Mouse (Mus musculus) intestine, embryonic 15.5 days (tissue): ENCODE measurements around the gene Atg13. TPM values are rescaled to one million over a fixed set of nuclear protein-coding genes. Genes with fewer than 3 reads are reported as not detected.

Experiments used
- ATAC-seq: fragments of 200-750 bp; cut with Nextera tagmentation; 2 replicates; pipeline ENCODE4 v1.8.0; 2017; ENCODE audit warnings: moderate TSS enrichment, moderate library complexity
- H3K27ac ChIP-seq: fragments of 300-500 bp; sonication (generic); 2 replicates; pipeline ENCODE4 v1.5.1; 2015; ENCODE audit warnings: mild to moderate bottlenecking, inconsistent platforms
- H3K27me3 ChIP-seq: fragments of 300-500 bp; sonication (generic); replicated peaks from 2 replicates; pipeline ENCODE4 v1.6.1; 2015; ENCODE audit warnings: inconsistent platforms
- H3K36me3 ChIP-seq: fragments of 300-500 bp; sonication (generic); 2 replicates; pipeline ENCODE4 v1.6.1; 2015; ENCODE audit warnings: inconsistent platforms
- H3K4me1 ChIP-seq: fragments of 300-500 bp; sonication (generic); replicated peaks from 2 replicates; pipeline ENCODE4 v1.6.1; 2015; ENCODE audit warnings: inconsistent platforms
- H3K4me2 ChIP-seq: fragments of 300-500 bp; sonication (generic); replicated peaks from 2 replicates; pipeline ENCODE4 v1.6.1; 2015; ENCODE audit warnings: mild to moderate bottlenecking, inconsistent platforms
- H3K4me3 ChIP-seq: fragments of 300-500 bp; sonication (generic); replicated peaks from 2 replicates; pipeline ENCODE4 v1.5.1; 2015; ENCODE audit warnings: inconsistent platforms
- H3K9ac ChIP-seq: fragments of 300-500 bp; sonication (generic); 2 replicates; pipeline ENCODE4 v1.6.1; 2015; ENCODE audit warnings: inconsistent platforms
- H3K9me3 ChIP-seq: fragments of 300-500 bp; sonication (generic); 2 replicates; pipeline ENCODE4 v1.6.1; 2016; ENCODE audit warnings: inconsistent platforms
- WGBS: fragments of 180-500 bp; shearing (Covaris S2); methylation state at CpG from one replicate; pipeline ENCODE4 v1.1.7; 2015; 5-methylcytosine and 5-hydroxymethylcytosine counted together
- polyA plus RNA-seq: library from polyadenylated mRNA; unstranded; fragments of >200 nt; fragmentation: Nextera tagmentation; extraction: Ambion mirVana; gene quantifications from 2 replicates; pipeline ENCODE4 v1.2.1, GENCODE M21; 2015

Gene Atg13
- polyA plus RNA-seq, 1 experiment from 2014 or later = 20.4 TPM

- peaks cover 18% of the 10 kb centered on the region; the same call in 1 of the 2 replicates for H3K4me1 ChIP-seq
- H3K4me3 ChIP-seq = no peak overlapping the region
- H3K27ac ChIP-seq = 0 out of 2 replicates have a peak overlapping the region, but pooled peaks have one; percentile 64
- no peak for ATAC-seq
- 57% methylated on average over 6 of the region's 6 CpGs for WGBS
- H3K27me3 ChIP-seq = no peaks in the 10 kb centered on the region
- H3K9ac ChIP-seq = no peak overlapping the region
- no peaks in the 10 kb centered on the region for H3K9me3 ChIP-seq
- no peak overlapping the region for H3K4me2 ChIP-seq
- peaks cover 44% of the 10 kb centered on the region; the same call in 1 of the 2 replicates for H3K36me3 ChIP-seq
Observed at GRCm38 (mm10) chr2:91655827-91656226, 54.5 kb downstream of the Atg13 start.

DNA sequence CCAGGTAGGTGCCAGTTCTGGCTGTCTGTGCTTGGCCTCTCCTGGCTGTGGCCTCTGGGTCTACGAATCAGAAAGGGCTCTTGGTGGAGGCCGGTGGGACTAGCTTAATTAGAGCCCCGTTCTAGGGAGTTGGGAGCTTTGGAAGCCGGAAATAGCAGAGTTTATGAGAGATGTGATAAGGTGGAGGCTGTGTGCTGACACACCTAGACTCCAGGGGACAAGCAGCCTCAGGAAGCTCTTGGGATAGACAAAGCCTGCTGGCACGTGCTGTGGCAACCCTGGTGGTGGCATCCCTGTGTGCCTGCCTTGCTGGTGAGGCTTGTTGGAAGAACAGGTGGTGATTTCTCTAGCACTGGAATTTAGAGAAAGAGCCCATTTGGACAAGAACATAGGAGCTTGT is 55.0 kb downstream of the Atg13 start:
- peak overlapping the region; percentile 18 for H3K4me2 ChIP-seq
- H3K9me3 ChIP-seq = no peaks in the 10 kb centered on the region
- H3K4me3 ChIP-seq = no peak overlapping the region
- WGBS = 72% methylated on average over 5 of the region's 5 CpGs
- peak; percentile 77 for ATAC-seq
- peaks cover 44% of the 10 kb centered on the region; the same call in 1 of the 2 replicates for H3K36me3 ChIP-seq
- H3K27me3 ChIP-seq = no peaks in the 10 kb centered on the region
- peaks cover 18% of the 10 kb centered on the region; the same call in 1 of the 2 replicates for H3K4me1 ChIP-seq
- peak overlapping the region; percentile 64 for H3K27ac ChIP-seq
- peak overlapping the region; percentile 5; the same call in 1 of the 2 replicates for H3K9ac ChIP-seq

DNA sequence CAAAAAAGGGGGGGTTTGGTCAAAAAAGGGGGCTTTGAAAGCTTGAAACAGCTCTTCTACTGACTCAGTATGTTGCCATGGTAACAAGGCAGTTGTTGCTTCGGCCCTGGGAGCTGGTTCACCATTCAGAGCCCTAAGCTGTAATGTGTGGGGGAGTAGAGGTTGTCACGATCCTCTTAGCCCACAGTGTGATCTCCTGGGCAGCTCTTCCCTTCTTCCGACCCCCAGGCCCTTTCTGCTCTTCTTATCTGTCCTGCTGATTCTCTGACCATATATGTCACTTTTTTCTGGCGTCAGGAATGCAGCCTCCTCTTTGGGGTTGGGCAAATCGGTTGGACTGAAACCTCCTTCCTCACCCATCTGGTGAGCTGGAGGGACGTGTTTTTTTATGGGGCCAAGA is 57.5 kb downstream of the Atg13 start:
- H3K4me2 ChIP-seq = no peak overlapping the region
- no peak overlapping the region for H3K27ac ChIP-seq
- WGBS = 52% methylated on average over 6 of the region's 6 CpGs

DNA sequence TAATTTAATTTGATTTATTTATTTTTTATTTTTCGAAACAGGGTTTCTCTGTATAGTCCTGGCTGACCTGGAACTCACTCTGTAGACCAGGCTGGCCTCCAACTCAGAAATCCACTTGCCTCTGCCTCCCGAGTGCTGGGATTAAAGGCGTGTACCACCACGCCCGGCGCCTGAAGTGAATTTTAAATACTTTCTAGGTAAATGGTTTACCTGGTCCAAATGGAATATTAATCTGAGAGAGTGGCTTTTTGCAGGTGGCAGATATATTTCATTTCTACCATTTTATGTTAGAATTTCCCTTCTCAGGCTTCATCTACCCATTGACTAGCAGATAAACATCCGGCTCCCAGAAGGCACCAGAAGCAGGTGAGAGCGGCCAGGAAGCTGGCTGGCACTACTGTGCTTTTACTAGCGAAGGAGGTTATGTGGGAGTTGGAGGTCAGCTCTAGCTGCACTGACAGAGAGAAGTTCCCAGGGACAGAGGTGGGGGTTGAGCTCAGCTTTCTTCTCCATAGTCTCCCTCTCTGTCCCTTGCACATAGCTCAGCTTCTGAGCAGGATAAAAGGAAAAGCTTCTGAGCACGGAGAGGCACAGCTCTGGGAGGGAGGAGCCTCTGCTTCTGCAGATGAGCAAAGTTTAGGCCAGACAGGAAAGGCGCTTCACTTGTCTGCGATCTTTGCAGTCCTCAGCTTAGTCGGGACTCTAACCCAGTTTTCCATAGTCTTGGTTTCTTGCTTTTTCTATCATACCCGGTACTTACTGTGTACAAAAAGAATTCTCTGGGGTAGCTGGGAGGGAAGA is 58.7 kb downstream of the Atg13 start:
- Histone ChIP-seq H3K27me3 (no peaks in the 10 kb centered on the region), H3K27ac (no peak overlapping the region), H3K9ac (peak overlapping the region; percentile 13; the same call in 1 of the 2 replicates), H3K4me2 (peak overlapping the region; percentile 56), H3K4me1 (peaks cover 21% of the 10 kb centered on the region; the same call in 1 of the 2 replicates), H3K4me3 (0 out of 2 replicates have a peak overlapping the region, but pooled peaks have one; percentile 10), H3K36me3 (peaks cover 31% of the 10 kb centered on the region), H3K9me3 (no peaks in the 10 kb centered on the region)
- 80% methylated on average over 14 of the region's 14 CpGs for WGBS
- ATAC-seq = no peak

More for the DNA sequence above, 57.5 kb downstream of the Atg13 start:
- Histone ChIP-seq H3K9me3 (no peaks in the 10 kb centered on the region), H3K4me1 (peaks cover 21% of the 10 kb centered on the region; the same call in 1 of the 2 replicates), H3K9ac (no peak overlapping the region), H3K36me3 (peaks cover 27% of the 10 kb centered on the region; the same call in 1 of the 2 replicates), H3K27me3 (no peaks in the 10 kb centered on the region), H3K4me3 (no peak overlapping the region)
- ATAC-seq = no peak

GRCm38 (mm10) chr2:91650360-91650995 is 59.9 kb downstream of the Atg13 start:
- Histone ChIP-seq H3K27ac (peak overlapping the region; percentile 85), H3K4me3 (peak overlapping the region; percentile 90), H3K36me3 (peaks cover 40% of the 10 kb centered on the region), H3K4me2 (peak overlapping the region; percentile 56), H3K9me3 (no peaks in the 10 kb centered on the region), H3K4me1 (peaks cover 18% of the 10 kb centered on the region; the same call in 1 of the 2 replicates), H3K9ac (peak overlapping the region; percentile 76), H3K27me3 (no peaks in the 10 kb centered on the region)
- whole genome bisulfite sequencing = 9% methylated on average over 16 of the region's 16 CpGs
- ATAC-seq = peak; percentile 64

GRCm38 (mm10) chr2:91649553-91650359 is 60.6 kb downstream of the Atg13 start, which contains the start of the genes Zfp408 and Arhgap1:
Gene Zfp408 (minus strand): TSS chr2:91649791.
Gene Arhgap1 (plus strand): TSS chr2:91649860.
- ATAC-seq = peak; percentile 96
- H3K4me2 ChIP-seq = peak within 1 kb of the TSS; percentile 94
- peaks cover 41% of the 10 kb centered on the region for H3K36me3 ChIP-seq
- H3K4me1 ChIP-seq = peaks cover 16% of the 10 kb centered on the region; the same call in 1 of the 2 replicates
- no peaks in the 10 kb centered on the region for H3K9me3 ChIP-seq
- H3K4me3 ChIP-seq = peak within 1 kb of the TSS; percentile 90
- peak within 1 kb of the TSS; percentile 90 for H3K9ac ChIP-seq
- under 1% methylated on average over 44 of the region's 44 CpGs for WGBS
- H3K27me3 ChIP-seq = no peaks in the 10 kb centered on the region
- H3K27ac ChIP-seq = peak within 1 kb of the TSS; percentile 87

DNA sequence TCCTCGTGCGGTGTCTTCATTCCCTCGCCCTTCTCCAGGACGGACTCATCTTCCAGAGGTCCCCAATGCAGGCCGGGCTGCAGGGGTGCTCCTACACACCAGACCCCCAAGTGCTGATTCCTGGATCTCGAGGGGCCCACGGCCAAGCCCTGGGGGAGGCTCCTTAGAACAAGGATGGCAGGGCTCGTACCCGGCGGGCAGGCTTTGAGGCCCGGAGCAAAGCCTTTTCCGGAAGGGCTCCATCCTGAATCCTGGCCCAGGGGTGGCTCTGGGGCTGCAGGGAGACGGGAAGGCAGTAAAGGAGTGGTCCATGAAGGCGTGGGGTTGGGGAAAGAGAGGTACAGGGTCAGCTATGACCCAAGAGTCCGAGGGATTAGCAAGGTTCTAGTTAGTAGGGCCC is 61.2 kb downstream of the Atg13 start:
- Histone ChIP-seq H3K9ac (peak overlapping the region; percentile 90), H3K9me3 (no peaks in the 10 kb centered on the region), H3K4me2 (peak overlapping the region; percentile 94), H3K36me3 (peaks cover 38% of the 10 kb centered on the region), H3K27me3 (no peaks in the 10 kb centered on the region), H3K27ac (peak overlapping the region; percentile 87), H3K4me3 (peak overlapping the region; percentile 90), H3K4me1 (0 out of 2 replicates have a peak, but pooled peaks cover 14% of the 10 kb centered on the region)
- peak; percentile 18; the same call in 1 of the 2 replicates for ATAC-seq
- WGBS = 1% methylated on average over 15 of the region's 15 CpGs

- WGBS = 26% methylated on average over 1 of the region's 1 CpGs
- H3K36me3 ChIP-seq = peaks cover 34% of the 10 kb centered on the region
- ATAC-seq = no peak
- 0 out of 2 replicates have a peak, but pooled peaks cover 9% of the 10 kb centered on the region for H3K4me1 ChIP-seq
- no peak overlapping the region for H3K4me3 ChIP-seq
- H3K9me3 ChIP-seq = no peaks in the 10 kb centered on the region
- no peak overlapping the region for H3K4me2 ChIP-seq
- no peak overlapping the region for H3K27ac ChIP-seq
- H3K27me3 ChIP-seq = no peaks in the 10 kb centered on the region
- H3K9ac ChIP-seq = no peak overlapping the region
Observed at GRCm38 (mm10) chr2:91646733-91647132, 63.6 kb downstream of the Atg13 start.

GRCm38 (mm10) chr2:91645811-91646210 is 64.6 kb downstream of the Atg13 start:
- ATAC-seq = no peak
- peaks cover 34% of the 10 kb centered on the region for H3K36me3 ChIP-seq
- 94% methylated on average over 11 of the region's 11 CpGs for WGBS

DNA sequence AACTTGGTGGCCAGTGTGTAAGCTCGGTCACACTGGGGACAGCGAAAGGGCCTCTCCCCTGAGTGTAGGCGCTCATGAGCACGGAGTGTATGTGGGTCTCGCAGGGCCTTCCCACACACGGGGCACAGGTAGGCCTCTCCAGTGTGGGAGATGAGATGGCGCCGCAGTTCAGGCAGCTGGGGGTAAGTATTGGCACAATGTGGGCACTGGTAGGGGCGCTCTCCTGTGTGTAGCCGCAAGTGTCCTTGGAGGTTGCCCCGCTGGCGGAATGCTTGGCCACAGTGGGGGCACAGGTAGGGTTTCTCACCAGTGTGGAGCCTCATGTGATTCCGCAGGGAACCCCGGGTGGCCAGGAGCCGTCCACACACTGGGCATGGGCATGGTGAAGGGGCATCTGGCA is 65.0 kb downstream of the Atg13 start:
- Histone ChIP-seq H3K4me3 (no peak overlapping the region), H3K4me2 (no peak overlapping the region), H3K9ac (no peak overlapping the region), H3K27ac (no peak overlapping the region), H3K27me3 (no peaks in the 10 kb centered on the region), H3K9me3 (no peaks in the 10 kb centered on the region), H3K4me1 (0 out of 2 replicates have a peak, but pooled peaks cover 5% of the 10 kb centered on the region), H3K36me3 (peaks cover 34% of the 10 kb centered on the region)
- 97% methylated on average over 15 of the region's 15 CpGs for WGBS
- ATAC-seq = no peak

More at GRCm38 (mm10) chr2:91645811-91646210, 64.6 kb downstream of the Atg13 start:
- Histone ChIP-seq H3K4me3 (no peak overlapping the region), H3K27ac (no peak overlapping the region), H3K9me3 (no peaks in the 10 kb centered on the region), H3K4me1 (0 out of 2 replicates have a peak, but pooled peaks cover 5% of the 10 kb centered on the region), H3K27me3 (no peaks in the 10 kb centered on the region), H3K4me2 (no peak overlapping the region), H3K9ac (no peak overlapping the region)

GRCm38 (mm10) chr2:91644021-91644420 is 66.4 kb downstream of the Atg13 start:
- Histone ChIP-seq H3K4me1 (0 out of 2 replicates have a peak, but pooled peaks cover 5% of the 10 kb centered on the region), H3K27ac (no peak overlapping the region), H3K36me3 (peaks cover 34% of the 10 kb centered on the region), H3K4me3 (no peak overlapping the region), H3K27me3 (no peaks in the 10 kb centered on the region), H3K9me3 (no peaks in the 10 kb centered on the region), H3K9ac (no peak overlapping the region), H3K4me2 (no peak overlapping the region)
- no peak for ATAC-seq
- WGBS = 96% methylated on average over 11 of the region's 11 CpGs
